ENCODE assay signal across 7 mouse cellular contexts in genomic region chr5:140647821-140648518, GRCm38 (mm10). TPM values are rescaled to one million over a fixed set of nuclear protein-coding genes. Genes with fewer than 3 reads are reported as not detected.
A peak's percentile ranks its signal among the peaks of the same experiment; 100 is the strongest.
DNase-seq lines count a peak whose midpoint lies in the region; ATAC-seq and TF ChIP-seq lines count a peak whose summit lies in the region.

No protein-coding gene starts in this region.

- 3% methylated on average over 13 of the region's 13 CpGs for WGBS in heart, embryonic 12.5 days
- under 1% methylated on average over 13 of the region's 13 CpGs for whole genome bisulfite sequencing in kidney, postnatal 0 days
- WGBS in liver, embryonic 15.5 days (ENCODE audit: insufficient replicate concordance) = 11% methylated on average over 13 of the region's 13 CpGs

- H3K9ac ChIP-seq in heart, embryonic 12.5 days = peak overlapping the region; percentile 94
- H3K9ac ChIP-seq in kidney, postnatal 0 days (ENCODE audit: low read depth, low read length) = peak overlapping the region; percentile 98
- peak overlapping the region; percentile 90 for H3K9ac ChIP-seq in liver, embryonic 15.5 days

- DNase-seq in G1E (ENCODE audit: low spot score) = peak; percentile 43
- peak; percentile 64 to 73 for DNase-seq in cerebellum, postnatal 25 days
- peak; percentile 54 for DNase-seq in kidney, postnatal 0 days (ENCODE audit: low spot score)
- peak; percentile 58 for DNase-seq in right cerebral cortex, adult 18-20 months

- H3K4me3 ChIP-seq in C2C12 (ENCODE audit: insufficient read depth, poor library complexity, severe bottlenecking) (peak overlapping the region; percentile 50), G1E (ENCODE audit: low read depth, low read length) (peak overlapping the region; percentile 82)
- peak overlapping the region; percentile 85 for H3K4me3 ChIP-seq in heart, embryonic 12.5 days
- H3K4me3 ChIP-seq in kidney, postnatal 0 days (replicated peaks; ENCODE audit: low read depth, low read length) = peak overlapping the region; percentile 89
- H3K4me3 ChIP-seq in liver, embryonic 15.5 days (replicated peaks) = peak overlapping the region; percentile 90

- no peaks in the 10 kb centered on the region for H3K27me3 ChIP-seq in C2C12 (ENCODE audit: control insufficient read depth, insufficient read depth, insufficient read length)
- peaks cover 50% of the 10 kb centered on the region for H3K27me3 ChIP-seq in G1E (ENCODE audit: insufficient read depth, low read length)
- no peaks in the 10 kb centered on the region for H3K27me3 ChIP-seq in heart, embryonic 12.5 days (replicated peaks)
- no peaks in the 10 kb centered on the region for H3K27me3 ChIP-seq in kidney, postnatal 0 days (ENCODE audit: insufficient read depth, low read length)
- H3K27me3 ChIP-seq in liver, embryonic 15.5 days = peaks cover 7% of the 10 kb centered on the region; the same call in 1 of the 2 replicates

- peaks cover 29% of the 10 kb centered on the region for H3K79me2 ChIP-seq in C2C12 (ENCODE audit: control insufficient read depth, insufficient read depth)

- H3ac ChIP-seq in C2C12 (ENCODE audit: control insufficient read depth, insufficient read length, low read depth) = peak overlapping the region; percentile 80

- peak overlapping the region; percentile 85 for H3K27ac ChIP-seq in heart, embryonic 12.5 days (ENCODE audit: poor library complexity, severe bottlenecking)
- peak overlapping the region; percentile 89 for H3K27ac ChIP-seq in kidney, postnatal 0 days
- H3K27ac ChIP-seq in liver, embryonic 15.5 days (replicated peaks) = peak overlapping the region; percentile 83

- H3K9me3 ChIP-seq in G1E (replicated peaks) = no peaks in the 10 kb centered on the region
- no peaks in the 10 kb centered on the region for H3K9me3 ChIP-seq in heart, embryonic 12.5 days (replicated peaks)
- H3K9me3 ChIP-seq in kidney, postnatal 0 days (replicated peaks; ENCODE audit: low read length) = no peaks in the 10 kb centered on the region
- no peaks in the 10 kb centered on the region for H3K9me3 ChIP-seq in liver, embryonic 15.5 days (replicated peaks)

- no peaks in the 10 kb centered on the region for H3K36me3 ChIP-seq in C2C12 (ENCODE audit: control insufficient read depth, insufficient read depth)
- H3K36me3 ChIP-seq in G1E (replicated peaks) = peaks cover 22% of the 10 kb centered on the region
- H3K36me3 ChIP-seq in heart, embryonic 12.5 days = peaks cover 17% of the 10 kb centered on the region
- H3K36me3 ChIP-seq in kidney, postnatal 0 days (ENCODE audit: insufficient read depth, low read length) = 0 out of 2 replicates have a peak, but pooled peaks cover 4% of the 10 kb centered on the region
- 0 out of 2 replicates have a peak, but pooled peaks cover 3% of the 10 kb centered on the region for H3K36me3 ChIP-seq in liver, embryonic 15.5 days (replicated peaks)

- H3K4me2 ChIP-seq in heart, embryonic 12.5 days = peak overlapping the region; percentile 82
- H3K4me2 ChIP-seq in kidney, postnatal 0 days (ENCODE audit: low read length) = peak overlapping the region; percentile 67
- peak overlapping the region; percentile 100 for H3K4me2 ChIP-seq in liver, embryonic 15.5 days

- peaks cover 68% of the 10 kb centered on the region for H3K4me1 ChIP-seq in G1E (ENCODE audit: insufficient read depth, low read depth, low read length)
- peaks cover 69% of the 10 kb centered on the region for H3K4me1 ChIP-seq in heart, embryonic 12.5 days (replicated peaks)
- H3K4me1 ChIP-seq in kidney, postnatal 0 days (replicated peaks; ENCODE audit: insufficient read depth, low read length) = peaks cover 15% of the 10 kb centered on the region
- H3K4me1 ChIP-seq in liver, embryonic 15.5 days (replicated peaks) = peaks cover 80% of the 10 kb centered on the region

- TF ChIP-seq CTCF in C2C12 (IDR thresholded peaks at IDR 0.05; ENCODE audit: control insufficient read depth, insufficient read depth, insufficient read length) (no peak), G1E (IDR thresholded peaks at IDR 0.05; ENCODE audit: low read depth, low read length) (no peak)
- no peak for TF ChIP-seq CTCF in kidney, postnatal 0 days (IDR thresholded peaks at IDR 0.05; ENCODE audit: low read depth)

- peaks cover 3% of the 10 kb centered on the region for H3K79me3 ChIP-seq in C2C12 (ENCODE audit: low read depth)

- no peak for ATAC-seq in G1E (ENCODE audit: extremely low read depth, insufficient number of reproducible peaks, low FRiP score, poor library complexity, severe bottlenecking)
- ATAC-seq in heart, embryonic 12.5 days (ENCODE audit: insufficient number of reproducible peaks, low FRiP score) = peak; percentile 27
- ATAC-seq in kidney, postnatal 0 days (replicated peaks; ENCODE audit: low FRiP score, low read depth) = 0 out of 2 replicates have a peak, but pooled peaks have one; percentile 8
- no peak for ATAC-seq in liver, embryonic 15.5 days (ENCODE audit: insufficient read depth)

TF ChIP-seq in C2C12, 6 proteins besides CTCF, POLR2A, EP300 and RAD21:
- TF ChIP-seq MAX (IDR thresholded peaks at IDR 0.05) (no peak), MYOD1 (IDR thresholded peaks at IDR 0.05; ENCODE audit: control insufficient read depth, insufficient read length, low read depth) (no peak), CEBPB (IDR thresholded peaks at IDR 0.05; ENCODE audit: low read depth) (no peak), USF1 (IDR thresholded peaks at IDR 0.05; ENCODE audit: low read depth) (no peak), FOSL1 (IDR thresholded peaks at IDR 0.05; ENCODE audit: insufficient read depth, low read length, poor library complexity, severe bottlenecking) (no peak), MYOG (IDR thresholded peaks at IDR 0.05; ENCODE audit: control insufficient read depth, extremely low read depth, insufficient read length) (no peak)
TF ChIP-seq in C2C12: peak in this region for 0.

RNA-seq across cellular contexts. Expression of gene Ttyh3, which starts 0.9 kb away (rescaled TPM):
- 46.0 TPM for polyA plus RNA-seq in C2C12 (2012; fragmentation: generic; extraction: Trizol)
- 68.7 and 71.0 TPM in 2 replicates for total RNA-seq in G1E (2014; fragmentation: Nextera tagmentation)
- total RNA-seq in G1E (2017) = 8.0 and 9.8 TPM in 2 replicates
- polyA plus RNA-seq in G1E (2012) = 99.4 and 100 TPM in 2 replicates
- 36.3 and 38.0 TPM in 2 replicates for polyA plus RNA-seq in heart, embryonic 12.5 days (2016; fragmentation: Nextera tagmentation; extraction: Ambion mirVana)
- 21.7 and 25.3 TPM in 2 replicates for polyA plus RNA-seq in kidney, postnatal 0 days (2015; fragmentation: Nextera tagmentation; extraction: Ambion mirVana)
- polyA plus RNA-seq in liver, embryonic 15.5 days (2015; fragmentation: Nextera tagmentation; extraction: Ambion mirVana) = 6.7 and 7.6 TPM in 2 replicates

RNA-seq across cellular contexts. Expression of gene Lfng, which starts 40.9 kb away (rescaled TPM):
- polyA plus RNA-seq in C2C12 (2012; fragmentation: generic; extraction: Trizol) (18.7 TPM), G1E (2012) (11.2 and 12.0 TPM in 2 replicates)
- total RNA-seq in G1E (2014; fragmentation: Nextera tagmentation) (3.1 and 4.3 TPM in 2 replicates), G1E (2017) (11.4 and 15.2 TPM in 2 replicates)
- polyA plus RNA-seq in heart, embryonic 12.5 days (2016; fragmentation: Nextera tagmentation; extraction: Ambion mirVana) = 2.9 and 4.3 TPM in 2 replicates
- polyA plus RNA-seq in kidney, postnatal 0 days (2015; fragmentation: Nextera tagmentation; extraction: Ambion mirVana) = 28.8 and 33.4 TPM in 2 replicates
- polyA plus RNA-seq in liver, embryonic 15.5 days (2015; fragmentation: Nextera tagmentation; extraction: Ambion mirVana) = 11.0 and 12.9 TPM in 2 replicates

RNA-seq across cellular contexts. Expression of gene Iqce, which starts 54.2 kb away (rescaled TPM):
- 7.5 TPM for polyA plus RNA-seq in C2C12 (2012; fragmentation: generic; extraction: Trizol)
- 8.2 and 8.7 TPM in 2 replicates for total RNA-seq in G1E (2014; fragmentation: Nextera tagmentation)
- 6.3 and 7.6 TPM in 2 replicates for total RNA-seq in G1E (2017)
- 2.7 and 3.0 TPM in 2 replicates for polyA plus RNA-seq in G1E (2012)
- polyA plus RNA-seq in heart, embryonic 12.5 days (2016; fragmentation: Nextera tagmentation; extraction: Ambion mirVana) = 12.4 and 15.7 TPM in 2 replicates
- 18.7 and 19.7 TPM in 2 replicates for polyA plus RNA-seq in kidney, postnatal 0 days (2015; fragmentation: Nextera tagmentation; extraction: Ambion mirVana)
- polyA plus RNA-seq in liver, embryonic 15.5 days (2015; fragmentation: Nextera tagmentation; extraction: Ambion mirVana) = 4.1 and 4.2 TPM in 2 replicates

RNA-seq across cellular contexts. Expression of gene Brat1, which starts 56.8 kb away (rescaled TPM):
- 9.4 TPM for polyA plus RNA-seq in C2C12 (2012; fragmentation: generic; extraction: Trizol)
- total RNA-seq in G1E (2014; fragmentation: Nextera tagmentation) = 11.1 and 12.2 TPM in 2 replicates
- total RNA-seq in G1E (2017) = 9.5 and 10.9 TPM in 2 replicates
- polyA plus RNA-seq in G1E (2012) = 25.7 and 25.9 TPM in 2 replicates
- 14.6 and 15.5 TPM in 2 replicates for polyA plus RNA-seq in heart, embryonic 12.5 days (2016; fragmentation: Nextera tagmentation; extraction: Ambion mirVana)
- polyA plus RNA-seq in kidney, postnatal 0 days (2015; fragmentation: Nextera tagmentation; extraction: Ambion mirVana) = 16.7 and 18.3 TPM in 2 replicates
- polyA plus RNA-seq in liver, embryonic 15.5 days (2015; fragmentation: Nextera tagmentation; extraction: Ambion mirVana) = 7.2 and 7.5 TPM in 2 replicates

Comparison
In these comparisons a context has a peak if more than half of its experiments do, and no peak if none do; other contexts are left out.
1. ATAC-seq: peak in heart, embryonic 12.5 days (single experiment) and kidney, postnatal 0 days (single experiment); none in G1E (single experiment) and liver, embryonic 15.5 days (single experiment).
2. Peak in every context shown above with its lines, with median percentiles within 50 percentile points of each other: H3K4me3 ChIP-seq, DNase-seq, H3K27ac ChIP-seq, H3K4me2 ChIP-seq and H3K9ac ChIP-seq.